Mouse (Mus musculus) embryo, embryonic 10 days (tissue): Measurements from ENCODE around the gene Diaph2.
A peak's percentile ranks its signal among the peaks of the same experiment; 100 is the strongest.
"Not testable (repeated sequence)": the region's sequence is repeated elsewhere in the genome, so short reads cannot be mapped to it uniquely, and the experiment has no call there.

Experiments
- DNase-seq: peaks from one replicate; pipeline ENCODE4 v3.0.0-alpha.2; 2015; ENCODE audit warnings: low spot score

The Diaph2 gene

GRCm38 (mm10) chrX:129749571-129750061, at the start of gene Diaph2:
TSS of gene Diaph2 (plus strand) at chrX:129749742.
- peak; percentile 76 for DNase-seq

DNA sequence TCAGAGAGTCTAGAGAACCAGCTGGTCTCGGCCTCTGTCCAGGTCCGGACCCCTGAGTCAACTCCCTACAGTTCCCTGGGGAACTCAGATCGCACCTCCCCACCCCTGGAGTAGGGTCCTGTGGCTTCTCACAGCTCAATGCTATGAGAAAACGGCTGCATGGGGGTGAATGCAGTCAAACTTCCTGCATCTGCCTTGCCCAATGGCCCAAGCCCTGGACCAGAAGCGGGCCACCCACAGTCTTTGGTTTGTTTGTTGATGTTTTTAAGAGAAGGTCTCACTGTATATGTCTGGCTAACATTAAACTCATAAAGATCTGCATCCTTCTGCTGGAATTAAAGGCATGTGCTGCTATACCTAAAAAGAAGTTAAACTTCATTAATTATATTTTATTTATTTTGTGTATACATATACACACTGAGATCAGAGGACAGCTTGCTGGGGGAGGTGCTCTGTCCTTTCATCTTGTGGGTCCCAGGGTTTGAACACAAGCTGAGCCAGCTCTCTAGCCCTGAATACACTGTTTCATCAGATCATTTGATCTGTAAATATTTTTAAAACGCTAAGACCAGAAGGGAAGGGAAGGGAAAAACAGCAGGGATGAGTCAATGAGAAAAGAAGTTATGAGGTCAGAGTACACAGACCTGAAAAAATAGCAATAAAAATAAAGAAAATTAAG, 47.8 kb upstream of the Diaph2 start:
- DNase-seq = no peak

DNA sequence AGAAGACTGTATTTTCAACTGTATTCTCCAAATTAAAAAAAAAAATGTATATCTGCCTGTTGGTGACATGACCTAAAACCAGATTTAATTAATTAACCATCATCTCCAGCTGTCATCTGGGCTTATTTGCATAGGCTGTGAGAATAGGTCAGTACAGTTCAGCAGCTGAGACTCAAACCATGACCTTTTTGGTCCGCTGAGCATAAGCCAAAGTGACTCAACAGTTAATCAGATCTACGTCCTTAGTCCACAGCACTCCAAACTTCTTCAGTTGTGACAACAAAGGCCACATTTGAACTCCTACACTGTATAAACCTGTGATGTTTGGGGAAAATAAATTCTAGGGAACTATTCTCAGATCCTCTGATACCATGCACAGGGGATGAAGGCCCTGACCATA, 39.9 kb upstream of the Diaph2 start:
- DNase-seq = no peak

DNA sequence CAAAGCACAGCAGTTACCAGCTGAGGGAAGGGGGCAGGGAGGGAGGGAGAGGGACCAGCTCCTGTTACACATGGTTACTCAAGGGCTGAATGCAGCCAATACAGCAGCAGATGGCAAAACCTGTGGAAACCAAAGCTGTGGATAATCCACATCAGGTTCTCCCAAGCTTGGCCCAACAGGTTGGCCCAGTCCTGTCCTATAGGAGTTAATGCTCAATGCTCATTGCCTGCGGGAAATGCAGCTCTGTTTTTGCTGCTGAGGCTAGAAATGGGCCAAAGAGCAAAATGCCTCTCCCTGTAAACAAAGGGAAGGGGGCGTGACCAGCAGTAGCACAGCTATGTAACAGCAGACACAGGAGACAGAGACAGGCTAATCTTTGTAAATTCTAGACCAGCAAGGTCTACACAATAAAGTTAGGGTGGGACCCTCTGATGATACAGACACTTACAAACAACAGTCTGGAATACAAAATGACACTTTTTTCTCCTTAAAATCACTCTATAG, 20.8 kb upstream of the Diaph2 start:
- DNase-seq = no peak

DNA sequence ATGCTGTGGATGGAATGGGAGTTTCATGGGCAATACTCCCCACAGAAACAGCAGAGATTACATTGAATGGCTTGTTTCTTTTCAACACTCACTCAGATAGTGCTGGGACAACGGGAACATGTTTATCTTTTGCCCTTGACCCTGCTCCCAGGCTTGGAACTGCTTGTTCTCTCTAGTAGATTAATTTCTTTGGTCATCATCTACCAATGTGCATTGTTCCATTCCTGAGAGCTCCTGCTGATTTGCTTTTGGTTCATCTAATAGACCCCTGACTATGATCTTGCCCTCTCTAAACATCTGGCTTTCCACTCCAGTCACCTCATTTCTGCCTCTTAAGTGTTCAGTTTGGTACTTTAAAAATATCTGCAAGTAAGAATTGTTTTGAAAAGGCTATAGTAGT, 13.0 kb upstream of the Diaph2 start:
- no peak for DNase-seq

DNA sequence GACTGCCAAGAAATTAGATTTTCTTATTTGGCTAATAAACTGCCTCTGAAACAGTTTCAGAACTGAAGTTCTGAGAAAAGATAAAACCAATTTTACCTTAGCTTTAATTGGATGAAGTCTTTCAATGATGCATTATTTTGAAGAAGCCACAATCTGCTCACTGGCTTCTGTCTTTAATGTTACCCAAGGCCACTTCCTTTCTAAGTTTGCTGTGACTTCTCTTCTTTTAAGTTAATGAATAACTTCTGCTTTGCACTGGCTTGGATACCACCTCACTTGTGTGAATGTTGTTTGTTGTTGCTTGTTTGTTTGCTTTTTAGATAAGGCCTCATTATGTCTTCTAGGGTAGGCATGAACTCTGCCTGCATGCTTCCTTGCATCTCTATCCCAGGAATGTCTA, 10.3 kb upstream of the Diaph2 start:
- no peak for DNase-seq

GRCm38 (mm10) chrX:129742981-129743380, 6.6 kb upstream of the Diaph2 start:
- DNase-seq = no peak

DNA sequence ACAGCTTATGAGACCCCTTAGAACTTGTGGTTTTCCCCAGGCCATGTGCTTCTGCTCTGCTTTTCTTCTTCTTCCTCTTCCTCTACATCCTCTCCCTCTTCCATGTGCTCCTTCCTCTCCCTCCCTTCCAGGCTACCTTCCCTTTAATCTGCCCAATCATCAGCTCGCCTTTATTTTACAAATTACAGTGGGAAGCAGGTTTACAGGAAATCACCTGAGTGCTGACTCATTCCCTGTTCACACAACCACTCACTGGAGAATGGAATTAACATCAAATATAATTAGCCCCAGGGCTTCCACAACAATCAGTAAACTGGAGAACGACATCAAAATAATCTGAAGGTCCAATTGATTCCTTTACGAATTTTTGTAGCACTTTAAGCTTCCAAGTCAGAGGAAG, 3.6 kb upstream of the Diaph2 start:
- no peak for DNase-seq

GRCm38 (mm10) chrX:129749102-129749501, 440 bp upstream of the Diaph2 start:
- DNase-seq = no peak

DNA sequence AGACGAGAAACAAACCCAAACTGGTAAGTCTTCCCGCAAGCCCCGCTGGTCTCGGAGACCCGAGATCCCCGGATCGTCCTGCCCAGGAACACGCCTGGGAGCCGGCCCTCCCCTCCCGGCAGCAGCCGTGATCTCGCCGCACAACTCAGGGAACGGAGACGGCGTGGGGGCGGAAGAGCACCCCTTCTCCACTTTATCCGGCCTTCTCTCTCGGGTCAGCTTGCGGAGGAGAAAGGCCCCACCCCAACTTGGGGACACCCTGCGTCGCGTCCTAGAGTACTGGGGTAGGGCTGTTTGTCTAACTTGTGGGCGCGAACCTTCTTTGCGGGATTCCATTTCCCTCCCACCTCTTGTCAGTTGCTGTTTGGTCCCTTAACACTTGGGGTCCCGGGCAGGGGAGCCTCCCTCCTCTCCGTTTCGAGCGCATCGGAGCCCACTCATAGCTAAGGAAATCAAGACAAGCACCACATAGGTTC, 590 bp downstream of the Diaph2 start:
- DNase-seq = peak; percentile 20

- no peak for DNase-seq
These were observed 1.1 kb downstream of the Diaph2 start for GRCm38 (mm10) chrX:129750606-129751005.

DNA sequence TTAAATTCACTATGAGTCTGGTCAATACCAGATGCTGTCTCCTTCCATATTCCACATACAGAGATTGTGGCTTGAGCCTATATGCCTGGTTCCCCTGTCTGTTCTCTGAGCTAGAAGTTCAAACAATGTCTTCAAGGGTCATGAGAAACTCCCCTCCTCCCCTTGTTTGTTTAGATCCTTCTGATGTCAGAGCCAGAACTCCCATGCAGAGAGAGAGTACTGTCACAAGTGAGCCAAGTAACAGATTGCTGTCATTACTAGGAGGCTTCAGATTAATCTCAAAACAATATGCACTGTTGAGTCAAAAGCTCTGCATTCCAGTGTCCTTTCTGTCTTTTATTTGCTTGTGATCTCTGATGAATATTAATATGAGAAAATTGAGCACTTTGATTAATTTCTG, 7.1 kb downstream of the Diaph2 start:
- DNase-seq = no peak

- DNase-seq = no peak
These were observed 13.1 kb downstream of the Diaph2 start for GRCm38 (mm10) chrX:129762649-129763048.

DNA sequence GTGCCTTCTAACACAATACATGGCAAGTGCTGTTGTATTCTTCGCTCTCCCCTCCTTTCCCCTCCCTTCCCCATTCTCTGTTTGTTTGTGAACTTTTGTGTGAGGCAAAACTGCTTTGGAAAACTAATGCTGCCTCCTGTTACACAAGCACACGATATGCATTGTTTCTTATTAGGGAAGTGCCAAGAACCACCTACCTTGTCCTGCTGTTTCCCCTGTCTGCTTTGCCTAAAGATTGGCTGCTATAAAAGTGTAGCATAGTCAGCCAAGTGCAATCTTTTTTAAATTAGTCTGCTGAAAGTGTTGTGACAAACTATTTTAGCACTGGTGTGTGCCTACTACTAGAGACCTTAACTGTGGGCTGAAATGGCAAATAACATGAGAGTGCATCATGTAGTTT, 15.8 kb downstream of the Diaph2 start:
- no peak for DNase-seq

DNA sequence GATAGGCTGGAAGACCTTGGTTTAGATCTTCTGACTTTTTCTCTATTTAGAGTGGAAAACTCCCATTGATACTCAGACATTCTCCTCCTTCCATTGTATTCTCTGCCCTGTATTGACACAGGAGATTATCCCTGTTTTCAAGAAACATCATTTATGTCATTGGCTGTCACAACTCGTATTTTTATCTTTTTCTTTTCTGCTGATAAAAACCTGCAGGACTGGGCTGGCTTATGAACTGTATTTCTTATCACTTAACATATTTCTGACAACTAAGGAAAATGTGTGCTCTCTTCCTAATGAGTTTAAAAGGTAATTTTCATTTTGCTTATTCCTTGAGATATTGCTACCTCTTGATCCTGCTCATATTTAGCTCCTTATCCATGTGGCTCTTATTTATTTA, 17.3 kb downstream of the Diaph2 start:
- DNase-seq = no peak

GRCm38 (mm10) chrX:129770625-129771024, 21.1 kb downstream of the Diaph2 start:
- DNase-seq = no peak

DNA sequence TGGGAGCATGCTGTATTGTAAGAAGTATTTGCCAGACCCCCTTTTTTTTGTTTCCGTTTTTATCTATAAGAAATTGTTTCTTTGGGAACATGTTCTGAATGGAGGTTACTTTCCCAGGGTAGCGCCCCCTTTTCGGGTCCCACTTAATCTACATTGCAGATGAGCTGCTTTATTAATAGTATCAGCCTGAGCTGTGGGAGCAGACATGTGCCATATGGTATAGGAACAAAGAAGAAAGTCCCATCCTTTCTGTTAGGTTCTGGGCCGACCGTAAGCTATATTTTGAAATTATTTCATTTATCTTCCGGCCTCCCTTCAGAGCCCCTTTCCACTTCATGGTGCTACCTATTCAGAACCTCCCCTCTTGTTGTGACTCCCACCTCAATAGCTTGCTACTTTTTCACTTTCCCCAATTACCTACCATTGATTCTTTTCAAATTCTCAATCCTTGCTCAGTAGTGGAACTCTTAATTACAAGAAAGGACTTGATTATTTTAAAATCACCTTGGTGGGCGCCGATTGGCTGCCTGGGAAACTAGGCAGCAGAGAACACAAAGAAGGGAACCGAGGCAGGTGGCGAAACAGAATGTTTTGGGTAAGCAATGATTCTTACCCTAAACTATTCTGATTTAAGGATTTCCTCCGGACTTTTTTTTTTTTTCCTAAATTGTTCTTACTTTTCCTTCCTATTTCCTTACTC, 24.2 kb downstream of the Diaph2 start:
- no peak for DNase-seq

DNA sequence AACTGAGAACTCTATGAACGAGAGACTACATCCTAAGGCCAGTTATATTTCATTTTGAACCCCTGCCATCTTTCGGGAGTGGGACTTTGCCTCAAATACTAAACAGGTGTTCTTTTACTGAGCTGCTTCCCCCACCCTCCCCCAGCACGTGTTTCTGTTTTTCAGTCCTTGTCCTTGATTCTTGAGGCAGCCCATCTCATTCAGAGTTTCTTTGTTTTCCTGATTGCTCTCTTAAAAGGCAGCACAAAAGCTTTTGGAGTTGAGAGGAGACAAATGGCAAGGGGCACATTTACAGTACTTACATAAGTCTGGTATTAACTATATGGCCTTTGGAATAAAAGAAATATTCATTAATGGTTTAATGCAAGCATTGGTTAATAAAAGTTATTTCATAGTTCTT, 24.9 kb downstream of the Diaph2 start:
- DNase-seq = no peak

DNA sequence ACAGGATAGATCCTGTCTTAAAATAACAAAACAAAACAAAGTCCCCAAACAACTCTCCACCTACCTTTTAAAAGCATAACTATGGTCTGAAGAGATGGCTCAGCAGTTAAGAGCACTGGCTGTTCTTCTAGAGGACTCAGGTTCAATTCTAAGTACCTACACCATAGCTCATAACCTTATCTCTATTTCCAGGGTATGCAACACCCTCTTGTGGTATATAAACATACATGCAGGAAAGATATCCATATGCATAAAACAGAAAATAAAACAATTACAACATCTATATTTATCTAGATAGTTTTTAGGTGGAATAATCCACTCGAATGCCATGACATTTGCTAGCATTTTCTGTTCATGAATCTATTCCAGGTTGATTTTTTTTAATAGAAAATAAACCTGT, 27.2 kb downstream of the Diaph2 start:
- DNase-seq = no peak

DNA sequence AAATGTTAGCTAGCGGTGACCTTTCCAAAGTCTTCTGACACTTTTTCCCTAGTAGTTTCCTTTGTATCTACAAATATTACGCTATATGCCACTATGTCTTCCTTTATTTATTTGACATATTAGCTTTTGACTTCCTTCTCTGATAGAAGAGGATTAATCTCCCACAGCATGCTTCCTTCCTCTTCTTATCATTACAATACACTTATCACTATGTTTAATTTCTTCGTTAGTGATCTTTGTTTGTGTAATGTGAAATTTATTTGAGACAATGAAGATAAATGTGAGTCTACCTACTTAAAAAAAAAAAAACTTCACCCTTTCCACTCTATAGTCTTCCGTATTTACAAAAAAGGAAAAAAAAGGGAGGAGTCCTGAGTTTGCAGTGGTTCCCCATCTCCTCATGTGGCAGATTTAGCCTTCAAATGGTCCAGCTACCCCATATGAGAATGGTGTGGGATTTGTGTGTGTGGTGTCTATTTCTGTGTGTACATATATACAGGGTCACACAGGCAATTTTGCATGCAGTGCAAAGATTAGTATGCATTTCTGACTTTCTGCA, 27.9 kb downstream of the Diaph2 start:
- no peak for DNase-seq

GRCm38 (mm10) chrX:129781844-129782243, 32.3 kb downstream of the Diaph2 start:
- DNase-seq = no peak

GRCm38 (mm10) chrX:129784062-129784461, 34.5 kb downstream of the Diaph2 start:
- no peak for DNase-seq

GRCm38 (mm10) chrX:129799920-129800319, 50.4 kb downstream of the Diaph2 start:
- not testable (repeated sequence) for DNase-seq
